Mouse (Mus musculus) urinary bladder, postnatal 4 days (tissue): ENCODE data around the gene Asxl2.
A peak's percentile ranks its signal among the peaks of the same experiment; 100 is the strongest.
"Not testable (repeated sequence)": the region's sequence is repeated elsewhere in the genome, so short reads cannot be mapped to it uniquely, and the experiment has no call there.

Experiments used
- DNase-seq, 2 experiments: peaks; one replicate each; pipeline ENCODE4 v3.0.0; 2021 to 2022; ENCODE audit warnings: low spot score in 2 of 2

Gene Asxl2

GRCm38 (mm10) chr12:3427891-3428775 lies 1.5 kb downstream of the Asxl2 start:
- no peak for DNase-seq

GRCm38 (mm10) chr12:3429681-3430442 lies 3.2 kb downstream of the Asxl2 start:
- DNase-seq = no peak

GRCm38 (mm10) chr12:3430443-3430753 lies 3.7 kb downstream of the Asxl2 start:
- no peak for DNase-seq

GRCm38 (mm10) chr12:3430985-3431384 lies 4.3 kb downstream of the Asxl2 start:
- no peak for DNase-seq

- no peak for DNase-seq
Measured at GRCm38 (mm10) chr12:3433736-3434135, 7.1 kb downstream of the Asxl2 start.

GRCm38 (mm10) chr12:3436446-3436845 lies 9.8 kb downstream of the Asxl2 start:
- DNase-seq = no peak

GRCm38 (mm10) chr12:3437815-3438214 lies 11.2 kb downstream of the Asxl2 start:
- no peak for DNase-seq

GRCm38 (mm10) chr12:3440916-3441315 lies 14.3 kb downstream of the Asxl2 start:
- no peak for DNase-seq

- DNase-seq = no peak
Measured at GRCm38 (mm10) chr12:3441361-3441760, 14.7 kb downstream of the Asxl2 start.

- DNase-seq = no peak
Measured at GRCm38 (mm10) chr12:3453554-3453953, 26.9 kb downstream of the Asxl2 start.

GRCm38 (mm10) chr12:3463087-3463486 lies 36.4 kb downstream of the Asxl2 start:
- DNase-seq = no peak

GRCm38 (mm10) chr12:3499662-3500061 lies 73.0 kb downstream of the Asxl2 start:
- DNase-seq = no peak

GRCm38 (mm10) chr12:3500071-3500470 lies 73.4 kb downstream of the Asxl2 start:
- DNase-seq = no peak

GRCm38 (mm10) chr12:3518665-3519297 lies 92.1 kb downstream of the Asxl2 start:
- no peak for DNase-seq

- not testable (repeated sequence) for DNase-seq
Measured at GRCm38 (mm10) chr12:3521806-3522205, 95.1 kb downstream of the Asxl2 start.

GRCm38 (mm10) chr12:3525536-3525935 lies 98.9 kb downstream of the Asxl2 start:
- no peak for DNase-seq

- DNase-seq = not testable (repeated sequence)
Measured at GRCm38 (mm10) chr12:3535446-3535845, 108.8 kb downstream of the Asxl2 start.

- peak in 1 of 2 experiments; percentile 32 for DNase-seq
Measured at GRCm38 (mm10) chr12:3537616-3538015, 111.0 kb downstream of the Asxl2 start.

- no peak for DNase-seq
Measured at GRCm38 (mm10) chr12:3538036-3538435, 111.4 kb downstream of the Asxl2 start.

GRCm38 (mm10) chr12:3539605-3540004 lies 112.9 kb downstream of the Asxl2 start:
- DNase-seq = no peak

- DNase-seq = no peak
Measured at GRCm38 (mm10) chr12:3540871-3541270, 114.2 kb downstream of the Asxl2 start.

GRCm38 (mm10) chr12:3545451-3545850 lies 118.8 kb downstream of the Asxl2 start:
- no peak for DNase-seq
